Mouse (Mus musculus): ENCODE results near the gene Gm17482. TPM values are rescaled to one million over a fixed set of nuclear protein-coding genes. Genes with fewer than 3 reads are reported as not detected.
"Not testable (repeated sequence)": the region's sequence is repeated elsewhere in the genome, so short reads cannot be mapped to it uniquely, and the experiment has no call there.

The Gm17482 gene
- polyA plus RNA-seq, 1 experiment from 2014 or later = not detected

GRCm38 (mm10) chr6:115227529-115227928 lies 386 bp downstream of the Gm17482 start:
- 4% methylated on average over 2 of the region's 2 CpGs for WGBS
- no peaks in the 10 kb centered on the region for H3K36me3 ChIP-seq (ENCODE audit: control insufficient read depth, insufficient read depth, low read length)
- no peak overlapping the region for H3K9ac ChIP-seq (ENCODE audit: low read length)
- H3K9me3 ChIP-seq (ENCODE audit: control insufficient read depth, low read length) = no peaks in the 10 kb centered on the region
- no peaks in the 10 kb centered on the region for H3K27me3 ChIP-seq (ENCODE audit: control insufficient read depth, insufficient read depth, low read length)
- TF ChIP-seq EP300 (optimal IDR thresholded peaks at IDR 0.05) = no peak
- TF ChIP-seq CTCF (IDR thresholded peaks at IDR 0.05; ENCODE audit: low read depth) = peak; percentile 94
- H3K4me1 ChIP-seq (replicated peaks; ENCODE audit: control insufficient read depth, insufficient read depth) = 0 out of 2 replicates have a peak, but pooled peaks cover 2% of the 10 kb centered on the region
- no peak overlapping the region for H3K4me3 ChIP-seq (ENCODE audit: low read depth, low read length)
- no peak overlapping the region for H3K27ac ChIP-seq (replicated peaks)
- peak; percentile 54; the same call in 1 of the 2 replicates for ATAC-seq (ENCODE audit: low FRiP score, low TSS enrichment)
- peak; percentile 87 for DNase-seq (ENCODE audit: low spot score)
- H3K4me2 ChIP-seq (replicated peaks; ENCODE audit: low read depth) = no peak overlapping the region

- no peak for TF ChIP-seq CTCF (IDR thresholded peaks at IDR 0.05; ENCODE audit: low read depth)
- no peak for TF ChIP-seq EP300 (optimal IDR thresholded peaks at IDR 0.05)
- H3K27ac ChIP-seq (replicated peaks) = no peak overlapping the region
- H3K9me3 ChIP-seq (ENCODE audit: control insufficient read depth, low read length) = no peaks in the 10 kb centered on the region
- WGBS = 71% methylated on average over 3 of the region's 3 CpGs
- no peak for DNase-seq (ENCODE audit: low spot score)
- H3K4me2 ChIP-seq (replicated peaks; ENCODE audit: low read depth) = no peak overlapping the region
- H3K9ac ChIP-seq (ENCODE audit: low read length) = no peak overlapping the region
- no peak overlapping the region for H3K4me3 ChIP-seq (ENCODE audit: low read depth, low read length)
- no peak for ATAC-seq (ENCODE audit: low FRiP score, low TSS enrichment)
- H3K4me1 ChIP-seq (replicated peaks; ENCODE audit: control insufficient read depth, insufficient read depth) = 0 out of 2 replicates have a peak, but pooled peaks cover 2% of the 10 kb centered on the region
- H3K27me3 ChIP-seq (ENCODE audit: control insufficient read depth, insufficient read depth, low read length) = no peaks in the 10 kb centered on the region
- no peaks in the 10 kb centered on the region for H3K36me3 ChIP-seq (ENCODE audit: control insufficient read depth, insufficient read depth, low read length)
These were observed 3.4 kb downstream of the Gm17482 start for GRCm38 (mm10) chr6:115230557-115230956.

- Histone ChIP-seq H3K4me2 (replicated peaks; ENCODE audit: low read depth) (no peak overlapping the region), H3K4me1 (replicated peaks; ENCODE audit: control insufficient read depth, insufficient read depth) (0 out of 2 replicates have a peak, but pooled peaks cover 2% of the 10 kb centered on the region), H3K4me3 (ENCODE audit: low read depth, low read length) (no peak overlapping the region), H3K27me3 (ENCODE audit: control insufficient read depth, insufficient read depth, low read length) (no peaks in the 10 kb centered on the region), H3K27ac (replicated peaks) (no peak overlapping the region; the same call in 1 of the 2 replicates), H3K9ac (ENCODE audit: low read length) (no peak overlapping the region), H3K9me3 (ENCODE audit: control insufficient read depth, low read length) (no peaks in the 10 kb centered on the region), H3K36me3 (ENCODE audit: control insufficient read depth, insufficient read depth, low read length) (no peaks in the 10 kb centered on the region)
- ATAC-seq (ENCODE audit: low FRiP score, low TSS enrichment) (no peak), DNase-seq (ENCODE audit: low spot score) (no peak)
- TF ChIP-seq CTCF (IDR thresholded peaks at IDR 0.05; ENCODE audit: low read depth) (no peak), EP300 (optimal IDR thresholded peaks at IDR 0.05) (no peak)
- 62% methylated on average over 4 of the region's 4 CpGs for WGBS
These were observed 4.7 kb downstream of the Gm17482 start for GRCm38 (mm10) chr6:115231836-115232235.

- DNase-seq (ENCODE audit: low spot score) (no peak), ATAC-seq (ENCODE audit: low FRiP score, low TSS enrichment) (no peak)
- Histone ChIP-seq H3K27me3 (ENCODE audit: control insufficient read depth, insufficient read depth, low read length) (no peaks in the 10 kb centered on the region), H3K36me3 (ENCODE audit: control insufficient read depth, insufficient read depth, low read length) (no peaks in the 10 kb centered on the region), H3K9me3 (ENCODE audit: control insufficient read depth, low read length) (no peaks in the 10 kb centered on the region), H3K4me1 (replicated peaks; ENCODE audit: control insufficient read depth, insufficient read depth) (0 out of 2 replicates have a peak, but pooled peaks cover 2% of the 10 kb centered on the region), H3K4me2 (replicated peaks; ENCODE audit: low read depth) (no peak overlapping the region), H3K9ac (ENCODE audit: low read length) (no peak overlapping the region), H3K4me3 (ENCODE audit: low read depth, low read length) (no peak overlapping the region), H3K27ac (replicated peaks) (no peak overlapping the region)
- no peak for TF ChIP-seq EP300 (optimal IDR thresholded peaks at IDR 0.05)
- no peak for TF ChIP-seq CTCF (IDR thresholded peaks at IDR 0.05; ENCODE audit: low read depth)
- 85% methylated on average over 1 of the region's 1 CpGs for WGBS
These were observed 5.4 kb downstream of the Gm17482 start for GRCm38 (mm10) chr6:115232562-115232961.

- no peak for TF ChIP-seq EP300 (optimal IDR thresholded peaks at IDR 0.05)
- Histone ChIP-seq H3K36me3 (ENCODE audit: control insufficient read depth, insufficient read depth, low read length) (no peaks in the 10 kb centered on the region), H3K4me1 (replicated peaks; ENCODE audit: control insufficient read depth, insufficient read depth) (no peaks in the 10 kb centered on the region), H3K9ac (ENCODE audit: low read length) (no peak overlapping the region), H3K9me3 (ENCODE audit: control insufficient read depth, low read length) (no peaks in the 10 kb centered on the region), H3K4me3 (ENCODE audit: low read depth, low read length) (no peak overlapping the region), H3K27me3 (ENCODE audit: control insufficient read depth, insufficient read depth, low read length) (no peaks in the 10 kb centered on the region), H3K27ac (replicated peaks) (no peak overlapping the region), H3K4me2 (replicated peaks; ENCODE audit: low read depth) (no peak overlapping the region)
- DNase-seq (ENCODE audit: low spot score) (no peak), ATAC-seq (ENCODE audit: low FRiP score, low TSS enrichment) (no peak)
- WGBS = 68% methylated on average over 9 of the region's 9 CpGs
These were observed 11.2 kb downstream of the Gm17482 start for GRCm38 (mm10) chr6:115238031-115239027.

GRCm38 (mm10) chr6:115239335-115239734 lies 12.2 kb downstream of the Gm17482 start:
- WGBS = 82% methylated on average over 7 of the region's 7 CpGs
- DNase-seq (ENCODE audit: low spot score) (no peak), ATAC-seq (ENCODE audit: low FRiP score, low TSS enrichment) (no peak)
- no peaks in the 10 kb centered on the region for H3K36me3 ChIP-seq (ENCODE audit: control insufficient read depth, insufficient read depth, low read length)
- H3K9ac ChIP-seq (ENCODE audit: low read length) = no peak overlapping the region
- H3K4me1 ChIP-seq (replicated peaks; ENCODE audit: control insufficient read depth, insufficient read depth) = no peaks in the 10 kb centered on the region
- no peak overlapping the region for H3K4me2 ChIP-seq (replicated peaks; ENCODE audit: low read depth)
- no peaks in the 10 kb centered on the region for H3K9me3 ChIP-seq (ENCODE audit: control insufficient read depth, low read length)
- TF ChIP-seq CTCF (IDR thresholded peaks at IDR 0.05; ENCODE audit: low read depth) (no peak), EP300 (optimal IDR thresholded peaks at IDR 0.05) (no peak)
- no peaks in the 10 kb centered on the region for H3K27me3 ChIP-seq (ENCODE audit: control insufficient read depth, insufficient read depth, low read length)
- H3K4me3 ChIP-seq (ENCODE audit: low read depth, low read length) = no peak overlapping the region
- no peak overlapping the region for H3K27ac ChIP-seq (replicated peaks)

GRCm38 (mm10) chr6:115240431-115240830 lies 13.3 kb downstream of the Gm17482 start:
- H3K4me3 ChIP-seq (ENCODE audit: low read depth, low read length); H3K9me3 ChIP-seq (ENCODE audit: control insufficient read depth, low read length); H3K9ac ChIP-seq (ENCODE audit: low read length); H3K4me1 ChIP-seq (replicated peaks; ENCODE audit: control insufficient read depth, insufficient read depth); H3K27ac ChIP-seq (replicated peaks); H3K27me3 ChIP-seq (ENCODE audit: control insufficient read depth, insufficient read depth, low read length); ATAC-seq (ENCODE audit: low FRiP score, low TSS enrichment); H3K36me3 ChIP-seq (ENCODE audit: control insufficient read depth, insufficient read depth, low read length); H3K4me2 ChIP-seq (replicated peaks; ENCODE audit: low read depth): not testable (repeated sequence)
- 38% methylated on average over 2 of the region's 2 CpGs for WGBS
- DNase-seq (ENCODE audit: low spot score) = peak; percentile 1

Data from stomach, postnatal 0 days (tissue).